Mouse (Mus musculus): Measurements from ENCODE around the gene Ube4a. TPM values are rescaled to one million over a fixed set of nuclear protein-coding genes. Genes with fewer than 3 reads are reported as not detected.

Gene Ube4a
- total and polyA plus RNA-seq, 3 experiments: 8.4 to 39.6 (median 36.1) TPM

GRCm38 (mm10) chr9:44899716-44900115 is 65.7 kb downstream of the Ube4a start:
- no peaks in the 10 kb centered on the region for H3K79me2 ChIP-seq (replicated peaks; ENCODE audit: control insufficient read depth, insufficient read depth, low read length)
- 52% methylated on average over 3 of the region's 3 CpGs for WGBS
- no peaks in the 10 kb centered on the region for H3K36me3 ChIP-seq (ENCODE audit: control insufficient read depth, insufficient read depth, low read length)
- H3K4me1 ChIP-seq (ENCODE audit: control insufficient read depth, insufficient read depth, low read length): no peaks in the 10 kb centered on the region
- TF ChIP-seq EP300 (IDR thresholded peaks at IDR 0.05; ENCODE audit: insufficient read depth, low read depth, low read length) (no peak), CTCF (IDR thresholded peaks at IDR 0.05) (no peak), POLR2A (IDR thresholded peaks at IDR 0.05; ENCODE audit: insufficient read depth, low read depth, low read length) (no peak)
- intact Hi-C loops (cut with DNase I): no loop called here
- no peaks in the 10 kb centered on the region for H3K27me3 ChIP-seq (ENCODE audit: control insufficient read depth, insufficient read depth, low read length)
- no peak overlapping the region for H3K9ac ChIP-seq (ENCODE audit: low read depth, low read length)
- H3K27ac ChIP-seq: no peak overlapping the region
- no peak overlapping the region for H3K4me3 ChIP-seq
- no peak for DNase-seq

DNA sequence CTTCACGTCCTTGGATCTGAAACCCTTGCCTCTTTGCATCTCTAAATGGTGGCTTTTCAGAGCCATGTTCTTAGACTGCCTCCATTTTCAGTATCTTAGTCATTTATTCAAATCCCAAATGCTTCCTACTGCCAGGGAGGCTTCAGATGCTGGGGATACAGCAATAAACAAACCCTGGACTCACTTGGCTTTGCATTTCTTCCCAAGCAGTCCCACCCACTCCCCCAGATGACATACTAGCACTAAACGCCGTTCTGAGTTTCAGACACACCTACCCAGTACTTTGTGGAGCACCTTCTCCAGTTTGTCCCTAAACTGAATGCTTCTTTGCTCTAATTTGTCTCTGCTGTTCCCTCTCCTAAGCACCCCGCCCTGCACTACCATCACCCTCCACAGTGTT is 68.4 kb downstream of the Ube4a start:
- WGBS: 67% methylated on average over 4 of the region's 4 CpGs
- no peak overlapping the region for H3K9ac ChIP-seq (ENCODE audit: low read depth, low read length)
- no peaks in the 10 kb centered on the region for H3K4me1 ChIP-seq (ENCODE audit: control insufficient read depth, insufficient read depth, low read length)
- no peak overlapping the region for H3K4me3 ChIP-seq
- DNase-seq: no peak
- TF ChIP-seq EP300 (IDR thresholded peaks at IDR 0.05; ENCODE audit: insufficient read depth, low read depth, low read length): no peak
- TF ChIP-seq POLR2A (IDR thresholded peaks at IDR 0.05; ENCODE audit: insufficient read depth, low read depth, low read length): no peak
- no peak for TF ChIP-seq CTCF (IDR thresholded peaks at IDR 0.05)
- H3K27me3 ChIP-seq (ENCODE audit: control insufficient read depth, insufficient read depth, low read length): no peaks in the 10 kb centered on the region
- H3K79me2 ChIP-seq (replicated peaks; ENCODE audit: control insufficient read depth, insufficient read depth, low read length): no peaks in the 10 kb centered on the region
- no peaks in the 10 kb centered on the region for H3K36me3 ChIP-seq (ENCODE audit: control insufficient read depth, insufficient read depth, low read length)
- intact Hi-C loops (cut with DNase I): no loop called here
- no peak overlapping the region for H3K27ac ChIP-seq

GRCm38 (mm10) chr9:44892664-44893063 is 72.7 kb downstream of the Ube4a start:
- intact Hi-C loops (cut with DNase I): no loop called here
- DNase-seq: no peak
- Histone ChIP-seq H3K27me3 (ENCODE audit: control insufficient read depth, insufficient read depth, low read length) (no peaks in the 10 kb centered on the region), H3K9ac (ENCODE audit: low read depth, low read length) (no peak overlapping the region), H3K4me1 (ENCODE audit: control insufficient read depth, insufficient read depth, low read length) (no peaks in the 10 kb centered on the region), H3K36me3 (ENCODE audit: control insufficient read depth, insufficient read depth, low read length) (no peaks in the 10 kb centered on the region), H3K27ac (no peak overlapping the region), H3K4me3 (no peak overlapping the region), H3K79me2 (replicated peaks; ENCODE audit: control insufficient read depth, insufficient read depth, low read length) (no peaks in the 10 kb centered on the region)
- no peak for TF ChIP-seq CTCF (IDR thresholded peaks at IDR 0.05)
- no peak for TF ChIP-seq EP300 (IDR thresholded peaks at IDR 0.05; ENCODE audit: insufficient read depth, low read depth, low read length)
- no peak for TF ChIP-seq POLR2A (IDR thresholded peaks at IDR 0.05; ENCODE audit: insufficient read depth, low read depth, low read length)
- 34% methylated on average over 3 of the region's 3 CpGs for WGBS

DNA sequence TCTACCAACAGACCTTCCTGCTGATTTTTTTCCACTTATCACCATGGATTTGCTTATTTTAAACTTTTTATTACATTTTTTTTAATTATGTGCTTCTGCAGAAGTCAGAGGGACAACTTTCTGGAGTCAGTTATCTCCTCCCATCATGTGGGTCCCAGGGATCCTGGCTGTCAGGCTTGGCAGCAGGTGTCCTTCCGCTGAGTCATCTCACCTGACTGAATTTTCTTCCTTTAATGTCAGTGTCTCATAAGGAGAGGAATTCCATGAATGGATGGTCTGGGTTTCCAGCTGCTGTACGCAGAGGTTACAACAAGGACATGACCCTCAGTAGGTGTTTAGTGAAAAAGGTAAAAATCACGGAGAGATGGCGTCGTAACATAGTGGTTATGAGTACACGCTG is 74.2 kb downstream of the Ube4a start:
- 90% methylated on average over 6 of the region's 6 CpGs for WGBS
- H3K9ac ChIP-seq (ENCODE audit: low read depth, low read length): no peak overlapping the region
- H3K27ac ChIP-seq: no peak overlapping the region
- intact Hi-C loops (cut with DNase I): no loop called here
- no peak for TF ChIP-seq POLR2A (IDR thresholded peaks at IDR 0.05; ENCODE audit: insufficient read depth, low read depth, low read length)
- TF ChIP-seq EP300 (IDR thresholded peaks at IDR 0.05; ENCODE audit: insufficient read depth, low read depth, low read length): no peak
- no peak for TF ChIP-seq CTCF (IDR thresholded peaks at IDR 0.05)
- H3K4me1 ChIP-seq (ENCODE audit: control insufficient read depth, insufficient read depth, low read length): no peaks in the 10 kb centered on the region
- no peaks in the 10 kb centered on the region for H3K27me3 ChIP-seq (ENCODE audit: control insufficient read depth, insufficient read depth, low read length)
- no peaks in the 10 kb centered on the region for H3K36me3 ChIP-seq (ENCODE audit: control insufficient read depth, insufficient read depth, low read length)
- H3K4me3 ChIP-seq: no peak overlapping the region
- H3K79me2 ChIP-seq (replicated peaks; ENCODE audit: control insufficient read depth, insufficient read depth, low read length): no peaks in the 10 kb centered on the region
- DNase-seq: no peak

GRCm38 (mm10) chr9:44890122-44890521 is 75.3 kb downstream of the Ube4a start:
- H3K27ac ChIP-seq: no peak overlapping the region
- H3K4me3 ChIP-seq: no peak overlapping the region
- intact Hi-C loops (cut with DNase I): no loop called here
- 32% methylated on average over 2 of the region's 2 CpGs for WGBS
- no peaks in the 10 kb centered on the region for H3K79me2 ChIP-seq (replicated peaks; ENCODE audit: control insufficient read depth, insufficient read depth, low read length)
- no peak for TF ChIP-seq EP300 (IDR thresholded peaks at IDR 0.05; ENCODE audit: insufficient read depth, low read depth, low read length)
- no peaks in the 10 kb centered on the region for H3K36me3 ChIP-seq (ENCODE audit: control insufficient read depth, insufficient read depth, low read length)
- no peaks in the 10 kb centered on the region for H3K4me1 ChIP-seq (ENCODE audit: control insufficient read depth, insufficient read depth, low read length)
- no peak overlapping the region for H3K9ac ChIP-seq (ENCODE audit: low read depth, low read length)
- no peak for DNase-seq
- no peaks in the 10 kb centered on the region for H3K27me3 ChIP-seq (ENCODE audit: control insufficient read depth, insufficient read depth, low read length)

DNA sequence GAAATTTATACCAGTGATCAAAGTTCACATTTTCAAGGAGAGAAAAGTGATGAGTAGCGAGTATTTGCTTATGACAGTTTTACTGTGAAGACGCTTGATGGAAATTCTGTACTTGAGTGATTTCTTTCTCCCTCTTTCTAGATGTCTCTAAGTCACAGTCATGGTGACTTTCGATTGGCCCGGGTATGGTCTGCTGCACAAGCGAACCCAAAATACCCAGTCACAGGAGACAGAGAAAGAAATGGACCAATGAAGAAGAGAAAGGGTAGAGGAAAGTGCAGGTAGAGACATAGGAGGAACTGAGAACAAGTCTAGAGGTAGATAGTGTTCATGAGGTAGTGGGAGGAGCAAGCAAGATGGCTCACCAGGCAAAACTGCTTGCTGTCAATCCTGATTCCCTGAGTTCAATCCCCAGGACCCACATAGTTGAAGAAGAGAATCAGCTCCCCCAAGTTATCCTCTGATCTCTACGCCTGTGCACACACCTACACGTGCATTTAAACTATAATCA is 77.2 kb downstream of the Ube4a start:
- whole genome bisulfite sequencing: 84% methylated on average over 7 of the region's 7 CpGs
- no peaks in the 10 kb centered on the region for H3K4me1 ChIP-seq (ENCODE audit: control insufficient read depth, insufficient read depth, low read length)
- intact Hi-C loops (cut with DNase I): no loop called here

More for the DNA sequence above, 77.2 kb downstream of the Ube4a start:
- DNase-seq: no peak
- no peak for TF ChIP-seq POLR2A (IDR thresholded peaks at IDR 0.05; ENCODE audit: insufficient read depth, low read depth, low read length)
- TF ChIP-seq CTCF (IDR thresholded peaks at IDR 0.05): no peak
- TF ChIP-seq EP300 (IDR thresholded peaks at IDR 0.05; ENCODE audit: insufficient read depth, low read depth, low read length): no peak
- Histone ChIP-seq H3K27ac (no peak overlapping the region), H3K4me3 (no peak overlapping the region), H3K36me3 (ENCODE audit: control insufficient read depth, insufficient read depth, low read length) (no peaks in the 10 kb centered on the region), H3K27me3 (ENCODE audit: control insufficient read depth, insufficient read depth, low read length) (no peaks in the 10 kb centered on the region), H3K79me2 (replicated peaks; ENCODE audit: control insufficient read depth, insufficient read depth, low read length) (no peaks in the 10 kb centered on the region), H3K9ac (ENCODE audit: low read depth, low read length) (no peak overlapping the region)
